Mouse (Mus musculus) lung, embryonic 15.5 days (tissue): ENCODE measurements around the gene Ptprg. TPM values are rescaled to one million over a fixed set of nuclear protein-coding genes. Genes with fewer than 3 reads are reported as not detected.

Experiments used
- ATAC-seq: fragments of 200-750 bp; cut with Nextera tagmentation; 2 replicates; pipeline ENCODE4 v1.8.0; 2017; ENCODE audit warnings: moderate number of reproducible peaks, borderline replicate concordance; ENCODE audit not compliant: low FRiP score, low TSS enrichment; ENCODE audit errors: extremely low read depth
- H3K27ac ChIP-seq: fragments of 300-500 bp; sonication (generic); 2 replicates; pipeline ENCODE4 v1.5.1; 2015; ENCODE audit warnings: moderate library complexity, mild to moderate bottlenecking, inconsistent platforms
- H3K27me3 ChIP-seq: fragments of 300-500 bp; sonication (generic); 2 replicates; pipeline ENCODE4 v1.6.1; 2015; ENCODE audit warnings: inconsistent platforms
- H3K36me3 ChIP-seq: fragments of 300-500 bp; sonication (generic); 2 replicates; pipeline ENCODE4 v1.6.1; 2015; ENCODE audit warnings: inconsistent platforms
- H3K4me1 ChIP-seq: fragments of 300-500 bp; sonication (generic); 2 replicates; pipeline ENCODE4 v1.6.1; 2015; ENCODE audit warnings: inconsistent platforms
- H3K4me2 ChIP-seq: fragments of 300-500 bp; sonication (generic); 2 replicates; pipeline ENCODE4 v1.6.1; 2015; ENCODE audit warnings: inconsistent platforms, mild to moderate bottlenecking, moderate library complexity
- H3K4me3 ChIP-seq: fragments of 300-500 bp; sonication (generic); 2 replicates; pipeline ENCODE4 v1.5.1; 2015; ENCODE audit warnings: mild to moderate bottlenecking, inconsistent platforms
- H3K9ac ChIP-seq: fragments of 300-500 bp; sonication (generic); 2 replicates; pipeline ENCODE4 v1.6.1; 2015; ENCODE audit warnings: inconsistent platforms
- H3K9me3 ChIP-seq: fragments of 300-500 bp; sonication (generic); 2 replicates; pipeline ENCODE4 v1.6.1; 2016; ENCODE audit warnings: inconsistent platforms
- WGBS: fragments of 180-500 bp; shearing (Covaris S2); methylation state at CpG from one replicate; pipeline ENCODE4 v1.1.7; 2015; 5-methylcytosine and 5-hydroxymethylcytosine counted together
- polyA plus RNA-seq: library from polyadenylated mRNA; unstranded; fragments of >200 nt; fragmentation: Nextera tagmentation; extraction: Ambion mirVana; gene quantifications from 2 replicates; pipeline ENCODE4 v1.2.1, GENCODE M21; 2015

Ptprg gene
- polyA plus RNA-seq, 1 experiment from 2014 or later: 29.9 TPM

GRCm38 (mm10) chr14:12132046-12132615, 578.8 kb downstream of the Ptprg start:
- Histone ChIP-seq H3K9me3 (no peaks in the 10 kb centered on the region), H3K27me3 (no peaks in the 10 kb centered on the region), H3K4me3 (no peak overlapping the region), H3K36me3 (no peaks in the 10 kb centered on the region), H3K4me1 (no peaks in the 10 kb centered on the region), H3K9ac (no peak overlapping the region), H3K27ac (no peak overlapping the region), H3K4me2 (no peak overlapping the region)
- 50% methylated on average over 7 of the region's 7 CpGs for WGBS
- no peak for ATAC-seq

- H3K27me3 ChIP-seq: no peaks in the 10 kb centered on the region
- no peak for ATAC-seq
- WGBS: 73% methylated on average over 3 of the region's 3 CpGs
- H3K4me3 ChIP-seq: no peak overlapping the region
- no peaks in the 10 kb centered on the region for H3K4me1 ChIP-seq
- H3K4me2 ChIP-seq: no peak overlapping the region
- H3K9ac ChIP-seq: no peak overlapping the region
- H3K27ac ChIP-seq: 0 out of 2 replicates have a peak overlapping the region, but pooled peaks have one; percentile 8
- H3K36me3 ChIP-seq: no peaks in the 10 kb centered on the region
- H3K9me3 ChIP-seq: no peaks in the 10 kb centered on the region
These were observed 579.8 kb downstream of the Ptprg start for GRCm38 (mm10) chr14:12133163-12133562.

- no peak overlapping the region for H3K27ac ChIP-seq
These were observed 581.2 kb downstream of the Ptprg start for GRCm38 (mm10) chr14:12134504-12134903.

GRCm38 (mm10) chr14:12136536-12136935, 583.2 kb downstream of the Ptprg start:
- H3K9ac ChIP-seq: no peak overlapping the region
- H3K4me3 ChIP-seq: no peak overlapping the region
- H3K9me3 ChIP-seq: no peaks in the 10 kb centered on the region
- no peak for ATAC-seq
- 36% methylated on average over 4 of the region's 4 CpGs for WGBS
- H3K4me1 ChIP-seq: no peaks in the 10 kb centered on the region
- no peak overlapping the region for H3K27ac ChIP-seq
- no peak overlapping the region for H3K4me2 ChIP-seq
- no peaks in the 10 kb centered on the region for H3K36me3 ChIP-seq
- no peaks in the 10 kb centered on the region for H3K27me3 ChIP-seq

More at GRCm38 (mm10) chr14:12134504-12134903, 581.2 kb downstream of the Ptprg start:
- Histone ChIP-seq H3K4me3 (no peak overlapping the region), H3K9me3 (no peaks in the 10 kb centered on the region), H3K27me3 (no peaks in the 10 kb centered on the region), H3K4me2 (no peak overlapping the region), H3K36me3 (no peaks in the 10 kb centered on the region), H3K4me1 (no peaks in the 10 kb centered on the region), H3K9ac (no peak overlapping the region)
- ATAC-seq: no peak
- WGBS: 66% methylated on average over 4 of the region's 4 CpGs

- no peak overlapping the region for H3K4me3 ChIP-seq
- 35% methylated on average over 18 of the region's 18 CpGs for WGBS
- no peak overlapping the region for H3K4me2 ChIP-seq
These were observed 586.5 kb downstream of the Ptprg start for GRCm38 (mm10) chr14:12139643-12140481.

GRCm38 (mm10) chr14:12143941-12144485, 590.7 kb downstream of the Ptprg start:
- H3K4me2 ChIP-seq: no peak overlapping the region

More at GRCm38 (mm10) chr14:12139643-12140481, 586.5 kb downstream of the Ptprg start:
- no peak for ATAC-seq
- Histone ChIP-seq H3K27ac (no peak overlapping the region), H3K9me3 (no peaks in the 10 kb centered on the region), H3K4me1 (no peaks in the 10 kb centered on the region), H3K27me3 (no peaks in the 10 kb centered on the region), H3K36me3 (no peaks in the 10 kb centered on the region), H3K9ac (no peak overlapping the region)

GRCm38 (mm10) chr14:12145919-12146318, 592.6 kb downstream of the Ptprg start:
- Histone ChIP-seq H3K27me3 (no peaks in the 10 kb centered on the region), H3K9ac (no peak overlapping the region), H3K9me3 (no peaks in the 10 kb centered on the region), H3K4me2 (no peak overlapping the region), H3K4me1 (no peaks in the 10 kb centered on the region), H3K4me3 (no peak overlapping the region), H3K36me3 (no peaks in the 10 kb centered on the region), H3K27ac (no peak overlapping the region)
- 87% methylated on average over 3 of the region's 3 CpGs for WGBS
- no peak for ATAC-seq

More at GRCm38 (mm10) chr14:12143941-12144485, 590.7 kb downstream of the Ptprg start:
- 67% methylated on average over 8 of the region's 8 CpGs for WGBS
- ATAC-seq: no peak
- Histone ChIP-seq H3K9ac (no peak overlapping the region), H3K27me3 (no peaks in the 10 kb centered on the region), H3K27ac (no peak overlapping the region), H3K36me3 (no peaks in the 10 kb centered on the region), H3K4me1 (no peaks in the 10 kb centered on the region), H3K9me3 (no peaks in the 10 kb centered on the region), H3K4me3 (no peak overlapping the region)

GRCm38 (mm10) chr14:12149529-12149928, 596.2 kb downstream of the Ptprg start:
- Histone ChIP-seq H3K9me3 (no peaks in the 10 kb centered on the region), H3K36me3 (no peaks in the 10 kb centered on the region), H3K4me3 (no peak overlapping the region), H3K4me1 (no peaks in the 10 kb centered on the region), H3K4me2 (no peak overlapping the region), H3K27ac (no peak overlapping the region), H3K27me3 (no peaks in the 10 kb centered on the region), H3K9ac (no peak overlapping the region)
- 71% methylated on average over 3 of the region's 3 CpGs for WGBS
- no peak for ATAC-seq

GRCm38 (mm10) chr14:12151927-12152326, 598.6 kb downstream of the Ptprg start:
- H3K9me3 ChIP-seq: no peaks in the 10 kb centered on the region
- 40% methylated on average over 3 of the region's 3 CpGs for WGBS
- peak; percentile 59; the same call in 1 of the 2 replicates for ATAC-seq

GRCm38 (mm10) chr14:12152748-12153147, 599.4 kb downstream of the Ptprg start:
- no peaks in the 10 kb centered on the region for H3K9me3 ChIP-seq
- WGBS: 85% methylated on average over 6 of the region's 6 CpGs
- no peaks in the 10 kb centered on the region for H3K36me3 ChIP-seq
- ATAC-seq: no peak
- H3K4me3 ChIP-seq: no peak overlapping the region
- H3K4me1 ChIP-seq: no peaks in the 10 kb centered on the region
- H3K4me2 ChIP-seq: no peak overlapping the region
- no peak overlapping the region for H3K9ac ChIP-seq
- no peak overlapping the region for H3K27ac ChIP-seq
- H3K27me3 ChIP-seq: no peaks in the 10 kb centered on the region

More at GRCm38 (mm10) chr14:12151927-12152326, 598.6 kb downstream of the Ptprg start:
- H3K4me2 ChIP-seq: no peak overlapping the region
- no peak overlapping the region for H3K4me3 ChIP-seq
- H3K36me3 ChIP-seq: no peaks in the 10 kb centered on the region
- H3K27ac ChIP-seq: no peak overlapping the region
- H3K9ac ChIP-seq: no peak overlapping the region
- no peaks in the 10 kb centered on the region for H3K4me1 ChIP-seq
- H3K27me3 ChIP-seq: no peaks in the 10 kb centered on the region

- Histone ChIP-seq H3K4me3 (no peak overlapping the region), H3K4me2 (no peak overlapping the region), H3K27me3 (no peaks in the 10 kb centered on the region), H3K27ac (no peak overlapping the region), H3K9me3 (no peaks in the 10 kb centered on the region), H3K9ac (no peak overlapping the region), H3K36me3 (no peaks in the 10 kb centered on the region), H3K4me1 (no peaks in the 10 kb centered on the region)
- 86% methylated on average over 13 of the region's 13 CpGs for WGBS
- ATAC-seq: no peak
These were observed 600.3 kb downstream of the Ptprg start for GRCm38 (mm10) chr14:12153599-12153998.
